Mouse (Mus musculus) spleen, embryonic (tissue): ENCODE measurements around the gene Cxcl17.

Experiments used
- CTCF ChIA-PET: fragments of 350-600 bp; sonication (Branson Sonifier 250); formaldehyde crosslinking; loops from one replicate; lab custom pipeline; 2022; lab: Charles Lee

Gene Cxcl17

DNA sequence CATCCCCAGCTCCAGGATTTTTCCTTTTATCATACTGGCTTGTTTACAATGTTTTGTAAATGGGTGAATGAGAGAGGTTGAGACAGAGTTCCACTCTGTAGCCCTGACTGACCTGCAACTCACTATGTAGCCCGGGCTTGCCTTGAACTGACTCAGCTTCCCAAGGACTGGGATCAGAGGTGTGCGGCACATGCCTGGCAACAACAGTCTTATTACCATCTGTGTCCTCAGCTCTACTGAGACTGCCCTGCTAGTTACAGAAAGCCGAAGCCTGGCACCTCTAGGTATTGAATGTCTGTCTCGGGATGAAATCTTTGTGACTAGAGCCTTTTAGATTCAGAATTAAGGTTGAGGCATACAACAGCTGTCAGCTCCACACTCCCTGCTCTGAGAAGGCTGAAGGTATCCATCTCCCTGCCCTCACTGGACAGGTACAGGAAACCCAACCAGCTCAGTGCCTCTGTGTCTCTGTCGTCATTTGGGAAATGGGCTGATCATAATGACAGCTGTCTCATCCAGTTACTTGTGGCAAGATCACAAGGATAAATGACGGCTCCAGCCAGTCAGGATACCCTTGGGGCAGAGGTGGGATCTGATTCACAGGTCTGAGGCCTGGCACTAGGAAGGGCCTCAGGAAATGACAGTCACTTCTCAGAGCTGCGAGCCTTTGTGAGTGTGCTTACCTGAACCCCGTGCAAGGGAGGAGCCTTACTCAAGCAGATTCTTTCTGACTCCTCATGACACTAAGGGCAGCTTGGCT, 19.1 kb downstream of the Cxcl17 start:
- CTCF ChIA-PET, result interaction anchor here (0.5 to 0.6 kb wide), 2 partner anchors 11 to 31 kb away, joined by 3 to 5 read pairs; no protein-coding TSS in a partner anchor

DNA sequence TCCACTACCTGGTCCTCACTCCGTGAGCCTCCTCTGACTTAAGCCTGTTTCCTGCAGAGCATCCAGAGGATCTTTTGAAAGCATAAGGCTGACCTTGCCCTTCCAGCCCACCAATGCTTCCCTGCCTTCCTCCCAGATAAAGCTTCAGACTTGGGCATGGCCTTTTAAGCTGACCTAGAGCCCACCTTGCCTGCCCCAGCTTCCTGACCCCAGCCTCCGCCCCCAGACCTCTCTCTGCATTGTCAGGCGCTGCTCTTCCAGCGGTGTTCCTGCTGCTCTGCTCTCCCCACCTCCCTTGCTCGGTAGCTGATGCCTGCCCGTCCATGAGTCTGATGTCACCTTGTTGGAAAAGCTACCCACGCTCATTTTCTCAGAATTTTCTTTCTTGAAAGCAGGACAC, 19.8 kb downstream of the Cxcl17 start:
- CTCF ChIA-PET, result no interaction called here

DNA sequence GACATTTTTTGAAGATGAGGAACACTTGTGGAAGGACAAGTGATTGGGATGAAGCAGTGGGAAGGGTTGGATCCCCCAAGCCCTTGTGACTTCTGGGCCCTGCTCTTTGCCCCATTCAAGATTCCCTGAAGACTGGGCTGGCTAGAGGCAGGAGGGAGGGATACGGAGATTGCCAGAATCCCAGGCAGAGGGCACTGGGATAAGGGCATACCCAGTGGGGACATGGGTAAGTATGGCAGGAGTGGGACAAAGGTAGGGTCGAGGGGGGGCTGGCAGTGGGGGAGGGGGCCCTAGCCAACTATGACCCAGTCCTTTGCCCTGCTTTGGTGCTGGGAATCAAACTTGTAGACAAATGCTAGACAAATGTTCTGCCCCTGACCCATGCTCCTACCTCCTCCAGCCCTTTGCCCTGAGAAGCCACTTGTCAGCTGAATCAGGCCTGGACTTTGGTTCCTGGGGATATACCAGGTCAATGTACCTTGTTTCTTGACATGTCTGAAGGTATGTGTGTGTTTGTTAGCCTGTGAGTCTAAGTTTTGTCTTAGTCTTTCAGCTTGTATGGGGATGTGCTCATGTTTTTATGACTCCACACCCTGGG, 20.7 kb downstream of the Cxcl17 start:
- CTCF ChIA-PET, result no interaction called here

DNA sequence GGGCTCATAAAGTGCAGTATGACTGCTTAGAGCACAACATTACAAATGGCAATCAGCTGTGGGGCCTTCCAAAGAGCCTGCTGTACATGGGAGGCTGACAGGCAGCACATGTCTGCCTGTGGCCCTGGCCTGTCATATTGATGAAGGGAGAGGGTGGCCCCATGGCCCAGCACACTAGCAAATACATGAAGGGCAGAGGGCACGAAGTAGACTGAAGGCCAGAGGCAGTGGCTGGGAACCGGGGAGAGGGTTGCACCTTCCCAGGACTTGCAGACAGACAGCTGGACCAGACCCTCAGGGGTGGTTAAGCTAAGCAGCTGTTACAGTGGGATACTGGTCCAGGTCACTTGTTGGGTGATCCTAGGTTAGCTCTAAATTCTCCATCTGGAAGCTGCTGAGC, 21.7 kb downstream of the Cxcl17 start:
- CTCF ChIA-PET, result no interaction called here

DNA sequence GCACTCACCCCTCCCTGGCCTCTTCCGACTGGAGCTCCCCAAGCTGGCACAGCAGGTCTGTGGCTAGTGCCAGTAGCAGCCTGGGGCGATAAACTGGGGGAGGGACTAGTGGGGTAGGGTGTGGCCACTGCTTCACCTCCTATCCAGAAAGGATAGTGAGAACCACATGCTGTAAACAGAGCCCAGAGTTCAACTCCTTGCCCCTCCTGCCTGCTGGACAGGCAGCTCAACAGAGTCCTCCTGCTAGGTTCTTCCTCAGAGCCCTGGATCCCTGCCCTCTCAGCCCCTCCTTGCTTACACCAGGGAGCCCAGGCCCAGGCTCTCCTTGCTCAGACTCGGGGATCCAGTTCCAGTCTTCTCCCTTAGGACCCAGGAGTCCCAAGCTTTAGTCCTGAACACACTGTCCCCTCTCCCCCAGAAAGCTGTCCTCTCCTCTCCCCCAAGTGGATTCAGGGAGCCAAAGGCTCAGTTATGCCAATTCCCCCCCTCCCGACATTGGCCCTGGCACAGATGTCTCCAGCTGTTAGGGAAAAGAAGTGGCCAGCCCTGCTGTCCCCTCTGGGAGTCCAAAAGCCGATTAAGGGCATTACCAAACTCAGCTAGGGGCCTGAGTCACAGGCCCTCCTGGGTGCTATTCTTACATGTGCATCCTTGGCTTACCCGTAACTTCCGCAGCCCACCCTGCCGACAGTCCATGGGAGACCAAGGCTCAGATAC, 22.5 kb downstream of the Cxcl17 start:
- CTCF ChIA-PET, result no interaction called here

DNA sequence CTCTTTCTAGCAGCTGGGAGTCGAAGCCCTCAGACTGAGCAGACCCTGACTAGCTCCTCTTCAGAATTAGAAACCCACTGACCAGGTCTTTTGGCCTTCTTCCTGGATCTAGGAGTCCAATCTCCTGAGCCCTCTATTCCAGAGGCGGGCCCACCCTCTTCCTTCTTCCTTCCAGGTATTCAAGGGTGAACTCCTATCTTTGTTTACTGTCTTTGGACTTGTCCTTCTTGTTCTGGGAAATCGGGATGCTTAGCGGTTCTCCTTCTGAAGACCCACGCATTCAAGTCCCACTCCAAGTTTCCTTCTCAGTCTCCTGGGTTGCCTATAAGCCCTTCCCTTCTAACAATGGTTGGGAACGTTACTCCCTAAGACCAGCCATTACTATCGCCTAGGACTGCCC, 23.8 kb downstream of the Cxcl17 start:
- CTCF ChIA-PET, result no interaction called here

DNA sequence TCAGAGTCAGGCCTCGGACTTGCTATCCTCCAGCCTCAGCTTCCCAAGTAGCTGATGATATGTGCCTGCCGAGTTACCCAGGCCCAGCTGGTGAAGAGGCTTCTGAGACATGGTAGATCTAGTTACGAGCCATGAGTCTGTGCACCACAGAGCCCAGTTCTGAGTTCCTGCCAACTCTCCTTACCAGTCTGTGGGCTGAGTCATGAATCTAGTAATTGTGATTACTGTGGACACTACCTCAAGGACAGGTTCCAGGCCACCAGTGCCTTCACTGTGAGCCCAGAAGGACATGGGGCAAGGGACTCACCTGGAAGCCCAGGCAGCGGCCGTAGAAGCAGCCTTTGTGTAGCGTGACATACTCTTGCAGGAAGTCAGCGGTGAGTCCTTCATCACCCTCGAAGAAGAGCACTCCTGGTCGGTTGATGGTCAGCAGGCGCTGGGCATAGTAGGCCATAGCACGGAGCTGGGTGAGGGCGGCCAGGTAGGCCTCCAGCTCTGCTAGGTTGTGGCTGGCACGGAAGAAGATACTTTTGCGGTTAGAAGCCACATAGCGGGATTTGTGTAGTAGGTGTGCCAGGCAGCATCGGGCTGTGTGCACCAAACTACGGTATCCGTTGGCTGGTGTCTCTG, 24.8 kb downstream of the Cxcl17 start:
- CTCF ChIA-PET, result no interaction called here

DNA sequence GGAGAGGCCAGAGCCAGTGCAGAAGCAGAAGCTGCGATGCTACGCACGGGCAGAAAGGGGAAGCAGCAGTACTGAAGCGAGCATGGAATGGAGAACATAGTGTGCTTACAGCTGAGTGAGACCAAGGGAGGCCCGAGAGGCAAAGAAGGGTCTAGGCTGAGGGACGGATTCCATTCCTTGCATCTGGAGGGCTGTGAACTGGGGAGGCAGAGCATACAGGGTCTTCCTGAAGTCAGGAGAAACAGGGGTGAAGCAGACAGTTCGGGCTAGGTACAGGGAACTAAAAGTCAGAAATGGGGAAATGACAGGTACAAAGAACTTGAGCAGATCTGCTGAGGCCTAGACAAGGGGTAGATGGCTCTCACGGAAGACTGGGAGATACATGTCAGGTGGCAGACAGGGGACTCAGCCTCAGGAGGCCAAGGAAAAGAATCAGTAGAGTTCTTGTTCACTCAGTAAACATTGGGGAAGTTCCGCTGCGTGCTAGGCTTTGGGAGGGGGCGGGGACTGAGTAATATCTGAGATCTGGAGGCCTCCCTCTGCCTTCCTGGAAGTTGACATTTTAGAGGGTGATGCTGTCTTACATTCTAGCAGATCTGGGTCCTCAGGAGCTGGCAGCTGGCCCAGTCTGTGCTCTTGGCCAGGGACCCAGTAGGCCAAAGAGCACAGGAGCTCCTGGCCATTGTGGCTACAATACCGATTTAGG, 26.7 kb downstream of the Cxcl17 start:
- CTCF ChIA-PET, result interaction anchor here (0.6 kb wide), 1 partner anchor 108 kb away, joined by 3 read pairs; no protein-coding TSS in a partner anchor

DNA sequence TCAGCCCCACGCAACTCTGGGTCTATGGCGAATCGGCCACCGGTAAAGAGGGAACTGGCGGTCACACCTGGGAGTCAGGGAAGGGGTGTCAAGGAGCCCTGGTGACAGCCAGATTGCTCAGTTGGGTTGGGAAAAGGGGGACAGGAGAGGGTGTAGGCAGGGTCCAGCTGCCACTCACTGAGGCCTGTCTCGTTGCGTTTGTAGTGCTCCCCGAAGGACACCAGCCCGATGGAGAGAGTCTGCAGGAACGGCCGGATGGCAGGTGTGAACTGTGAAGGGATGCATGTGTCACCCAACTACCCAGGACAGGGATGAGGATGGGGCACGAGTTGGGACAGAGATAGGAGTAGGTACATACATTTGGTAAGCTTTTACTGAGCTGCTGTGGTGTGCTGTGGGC, 27.4 kb downstream of the Cxcl17 start:
- CTCF ChIA-PET, result no interaction called here

DNA sequence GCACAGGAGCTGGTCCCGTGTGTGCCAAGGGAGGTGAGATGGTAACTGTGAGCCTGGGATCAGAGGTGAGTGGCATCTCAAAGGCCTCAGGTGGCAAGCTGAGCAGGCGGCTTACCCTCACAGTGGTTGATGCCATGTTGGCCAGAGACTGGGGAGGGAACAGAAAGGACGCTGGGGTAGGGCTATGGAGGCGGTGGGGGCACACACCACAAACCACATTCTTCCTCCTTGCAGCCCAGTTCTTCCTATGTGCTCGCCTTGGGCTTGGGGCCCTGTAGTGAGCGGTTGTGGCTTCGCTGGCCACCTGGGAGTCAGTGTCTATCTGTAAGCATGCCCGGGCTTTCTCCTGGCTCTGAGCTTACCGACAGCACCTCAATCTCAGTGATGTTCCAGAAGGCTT, 27.9 kb downstream of the Cxcl17 start:
- CTCF ChIA-PET, result no interaction called here

DNA sequence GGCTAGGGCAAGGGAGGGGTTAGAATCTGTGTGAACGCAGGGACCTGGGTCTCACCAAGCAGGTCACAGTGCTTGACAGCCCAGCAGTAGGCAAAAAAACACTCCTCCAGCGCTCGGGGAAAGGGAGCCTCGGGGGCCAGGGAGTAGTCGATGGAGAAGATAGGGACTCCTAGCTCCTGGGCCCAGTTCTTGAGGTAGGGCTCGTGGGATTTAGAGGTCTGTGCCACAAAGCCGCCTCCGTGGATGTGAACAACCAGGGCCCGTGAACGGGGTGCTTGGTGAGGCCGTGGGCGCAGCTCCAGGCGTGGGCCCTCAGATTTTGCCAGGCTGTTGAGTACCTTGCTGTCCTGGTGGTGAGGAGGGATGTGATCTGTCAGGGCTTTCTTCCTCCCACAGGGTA, 28.4 kb downstream of the Cxcl17 start:
- CTCF ChIA-PET, result no interaction called here

DNA sequence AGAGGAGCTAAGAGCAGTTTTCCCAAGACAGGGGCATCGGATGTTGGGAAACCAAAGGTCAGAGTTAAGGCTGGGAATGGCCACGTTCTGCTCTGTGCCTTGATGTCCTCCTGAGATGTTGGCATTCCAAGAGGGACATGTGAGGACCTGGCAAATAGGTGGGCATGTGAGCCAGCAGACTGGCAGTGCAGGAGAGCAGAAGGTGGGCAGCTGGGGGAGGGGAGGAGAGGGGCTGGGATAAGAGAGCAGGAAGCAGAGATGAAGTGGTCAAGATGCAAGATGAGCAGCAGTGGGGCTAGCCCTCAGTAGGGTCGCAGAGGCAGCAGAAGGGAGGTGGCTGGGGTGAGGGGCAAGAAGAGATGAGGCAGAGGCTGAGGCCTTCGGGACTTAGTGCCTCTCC, 28.8 kb downstream of the Cxcl17 start:
- CTCF ChIA-PET, result no interaction called here

DNA sequence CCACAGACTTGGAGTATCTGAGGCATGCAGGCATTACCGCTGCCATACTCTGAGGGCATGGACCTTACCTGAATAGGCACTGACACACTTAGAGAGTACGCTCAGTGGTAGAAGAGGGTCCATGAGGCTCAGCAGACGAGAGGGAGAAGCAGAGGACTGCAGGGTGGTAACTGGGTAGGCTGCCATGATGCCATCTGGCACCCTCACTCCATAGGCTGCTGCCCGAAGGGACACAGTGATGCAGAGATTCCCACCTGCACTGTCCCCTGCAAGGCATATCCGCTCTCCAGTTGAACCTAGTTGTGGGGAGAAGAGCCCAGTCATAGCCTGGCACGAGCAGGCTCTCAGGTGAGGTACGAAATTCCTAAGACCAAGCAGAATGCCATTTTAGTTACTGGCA, 29.3 kb downstream of the Cxcl17 start:
- CTCF ChIA-PET, result no interaction called here

DNA sequence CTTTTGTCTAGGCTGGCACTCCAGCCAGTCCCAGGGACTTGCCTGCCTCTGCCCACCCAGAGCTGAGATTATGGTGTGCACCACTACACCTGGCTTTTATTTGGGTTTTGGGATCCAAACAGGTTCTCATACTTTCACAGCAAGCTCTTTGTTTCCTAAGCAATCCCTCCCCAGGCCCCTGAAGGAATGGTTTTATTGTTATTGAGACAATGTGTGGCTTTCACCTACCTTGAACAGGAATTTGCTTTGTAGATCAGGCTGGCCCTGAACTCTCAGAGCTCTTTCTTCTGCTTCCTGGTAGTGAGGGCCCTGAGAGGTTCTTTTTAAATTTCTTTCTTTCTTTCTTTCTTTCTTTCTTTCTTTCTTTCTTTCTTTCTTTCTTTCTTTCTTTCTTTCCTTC, 30.1 kb downstream of the Cxcl17 start:
- CTCF ChIA-PET, result interaction anchor here (0.7 kb wide), 1 partner anchor 26 kb away, joined by 3 read pairs; no protein-coding TSS in a partner anchor

DNA sequence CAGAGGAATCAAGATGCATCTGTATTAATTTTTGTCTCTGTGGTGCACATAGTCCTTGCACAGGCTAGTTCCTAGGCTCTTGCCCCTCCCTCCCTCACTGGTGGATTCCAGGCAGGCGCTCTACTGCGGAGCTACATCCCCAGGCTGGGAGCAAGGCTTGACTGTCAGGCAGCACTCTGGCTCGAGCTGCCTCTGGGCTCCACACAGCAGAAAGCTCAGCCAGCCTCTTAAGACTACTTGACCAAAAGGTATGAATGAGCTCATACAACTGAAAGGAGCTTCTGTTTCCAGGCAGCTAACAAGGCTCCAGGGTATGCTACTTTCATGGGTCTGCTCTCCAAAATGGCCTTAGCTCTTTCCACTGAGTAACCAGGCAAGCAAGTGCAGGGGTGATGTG, 31.4 kb downstream of the Cxcl17 start:
- CTCF ChIA-PET, result interaction anchor here (0.6 kb wide), 1 partner anchor 102 kb away, joined by 6 read pairs; no protein-coding TSS in a partner anchor

DNA sequence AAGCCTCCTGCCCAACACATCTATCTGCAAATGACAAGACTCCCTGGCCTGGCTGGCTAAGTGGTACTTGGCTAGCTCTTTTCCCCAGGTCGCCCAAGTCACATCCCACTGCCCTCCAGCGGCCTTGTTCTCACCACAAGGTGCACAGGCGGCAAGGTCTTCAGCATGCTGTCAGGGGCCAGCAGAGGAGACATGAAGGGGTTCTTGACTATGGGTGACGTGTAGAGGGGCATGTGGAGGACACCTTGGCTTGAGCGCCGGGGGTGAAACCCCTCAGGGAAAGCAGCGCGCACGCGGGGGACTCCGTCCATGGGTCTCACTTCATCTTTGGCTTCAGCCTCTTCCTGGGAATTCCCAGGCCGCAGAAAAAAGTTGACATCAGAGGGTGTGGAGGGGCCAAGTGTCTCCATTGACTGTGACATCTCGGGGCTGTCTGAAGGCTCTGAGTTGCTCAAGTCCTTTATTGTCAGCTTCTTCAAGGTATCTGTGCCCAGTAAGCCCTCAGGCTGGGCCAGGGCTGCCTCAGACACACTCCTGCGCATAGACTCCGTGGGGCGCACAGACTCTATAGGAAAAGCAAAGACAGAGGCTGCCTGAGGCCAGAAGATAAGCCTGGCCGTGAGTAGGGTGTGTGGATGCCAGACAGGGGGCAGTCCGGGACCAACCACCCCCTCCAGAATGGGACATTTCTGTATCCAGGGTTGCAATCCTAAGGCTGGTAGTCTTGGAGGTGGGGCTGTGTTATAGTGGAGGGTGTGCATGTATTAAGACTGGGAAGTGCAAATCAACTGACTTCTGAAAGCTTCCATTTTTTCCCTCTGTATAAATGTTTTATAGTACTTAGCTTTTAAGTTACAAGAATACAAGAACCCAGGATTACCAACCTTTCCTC, 32.0 kb downstream of the Cxcl17 start:
- CTCF ChIA-PET, result interaction anchor here (0.9 kb wide), 1 partner anchor 22 kb away, joined by 3 read pairs; no protein-coding TSS in a partner anchor

DNA sequence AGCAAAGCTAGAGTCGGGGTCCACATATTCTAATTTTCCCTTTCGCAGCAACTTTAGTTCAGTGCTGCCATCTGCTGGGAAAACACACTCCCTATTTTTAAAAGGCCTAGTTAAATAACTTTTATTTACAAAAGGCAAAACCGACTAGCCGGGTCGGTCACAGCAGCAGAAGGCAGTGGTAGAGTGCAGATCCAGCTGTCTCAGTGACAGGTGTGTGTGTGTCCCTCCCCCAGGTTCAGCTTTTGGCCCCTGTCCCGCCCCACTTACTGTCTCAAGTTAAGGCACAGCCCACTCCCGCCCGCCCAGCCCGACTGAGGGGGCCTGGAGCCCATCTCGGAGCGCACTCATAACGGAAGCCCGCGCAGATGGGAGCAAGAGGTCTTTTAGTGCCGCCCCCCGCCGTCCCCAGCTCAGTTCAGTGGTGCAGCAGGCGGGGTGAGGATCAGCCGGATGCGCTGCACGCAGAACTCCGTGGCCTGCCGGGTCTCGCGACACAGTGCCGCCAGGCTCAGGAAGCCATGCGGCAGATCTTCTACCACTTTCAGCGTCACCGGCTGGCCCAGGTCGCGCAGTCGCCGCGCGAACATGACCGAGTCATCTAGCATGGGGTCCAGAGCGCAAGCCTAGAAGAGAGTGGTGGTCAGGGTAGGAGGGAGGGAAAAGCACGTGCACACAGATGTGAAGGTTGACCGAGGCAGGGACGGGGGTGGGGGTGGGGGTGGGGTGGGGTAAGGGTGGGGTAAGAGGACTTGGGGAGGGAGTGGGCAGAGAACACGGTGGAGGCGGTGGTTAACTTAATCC, 32.9 kb downstream of the Cxcl17 start:
- CTCF ChIA-PET, result no interaction called here

DNA sequence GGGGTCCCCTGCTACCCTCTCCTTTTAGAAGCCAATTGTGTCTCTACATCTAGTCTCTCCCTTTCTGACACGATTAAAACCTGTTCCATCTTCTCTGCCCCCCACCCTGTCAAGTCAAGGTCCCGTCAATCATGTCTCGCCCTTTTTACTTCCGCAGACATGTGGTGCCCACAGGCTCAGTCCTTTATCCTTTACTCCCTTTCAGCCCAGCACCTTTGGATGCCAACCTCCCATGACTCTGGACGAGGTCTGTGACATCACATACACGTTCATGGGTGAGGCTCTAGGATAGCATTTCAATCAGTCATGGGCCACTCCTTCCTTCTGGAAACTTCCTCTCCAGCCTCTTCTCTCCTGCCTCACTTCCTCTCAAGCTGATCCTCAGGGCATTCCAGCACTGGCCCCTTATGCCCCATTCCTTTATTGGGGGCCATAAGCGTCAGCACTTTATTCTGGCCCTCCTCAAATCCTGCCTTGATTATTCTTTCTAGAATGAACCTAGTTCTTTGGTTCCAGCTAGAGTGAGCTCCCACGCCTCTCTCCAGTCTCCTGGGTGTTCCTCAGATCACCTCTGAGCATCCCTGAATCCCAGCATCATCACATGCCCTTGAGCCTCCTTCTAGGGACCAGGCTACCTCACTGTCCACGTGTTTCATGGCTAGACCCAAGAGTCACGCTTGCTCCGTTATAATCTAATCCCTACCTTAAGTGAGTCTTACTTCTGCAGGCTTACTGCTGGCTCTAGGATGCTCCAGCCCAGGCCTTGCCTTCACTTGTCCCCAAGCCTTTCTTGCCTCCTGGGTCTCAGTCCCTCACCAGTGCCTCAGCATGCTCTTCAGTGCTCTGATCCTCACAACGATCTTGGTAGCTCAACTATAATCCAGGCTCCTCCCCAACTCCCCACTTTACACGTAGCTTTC, 34.2 kb downstream of the Cxcl17 start:
- CTCF ChIA-PET, result no interaction called here
